14 mouse cellular contexts compared by ENCODE assay signal in genomic region chr5:3301535-3301934, GRCm38 (mm10). TPM values are rescaled to one million over a fixed set of nuclear protein-coding genes. Genes with fewer than 3 reads are reported as not detected.
DNase-seq lines count a peak whose midpoint lies in the region; ATAC-seq lines count a peak whose summit lies in the region.
"Had no signal": no experiment of that assay in that cellular context is flagged by ENCODE, and none has a peak within 500 bp of the region (broad histone marks: within the 10 kb centered on the region; RNA-seq: fewer than 3 reads in every experiment).

No protein-coding gene starts in this region.

- intact Hi-C loops in heart, postnatal 25 days (cut with DNase I): loop anchor here (10.0 kb wide), 1 partner anchor 57 kb away; no protein-coding TSS in a partner anchor

- DNase-seq in frontal cortex, postnatal 36 days (ENCODE audit: low spot score in 2 of 2): no peak
- peak; percentile 9 for DNase-seq in Muller cell, postnatal 12 days (ENCODE audit: inconsistent ontology term)
- DNase-seq in brain, adult 2 months (ENCODE audit: low read depth, low spot score): peak; percentile 8
- DNase-seq in heart, adult 9 months (ENCODE audit: low spot score in 2 of 2): no peak
- no peak for DNase-seq in kidney, postnatal 10 days
- DNase-seq in heart, postnatal 25 days (ENCODE audit: low spot score): no peak
- DNase-seq: cerebellum, adult 8-10 months; cerebellum, postnatal 14 days; embryo, embryonic 11 days; gastrocnemius, postnatal 14 days; kidney, adult 11 months had no signal

- ATAC-seq in frontal cortex, adult (ENCODE audit: low TSS enrichment): peak; percentile 64; the same call in 1 of the 2 replicates
- ATAC-seq: forebrain, embryonic 15.5 days; hindbrain, postnatal 0 days had no signal

RNA-seq across cellular contexts. Expression of gene Cdk6, which starts 39.8 kb away (rescaled TPM):
- total RNA-seq in heart, postnatal 25 days (2021): 10 to 100 TPM; 12.1 to 15.2 TPM

Comparison
In these comparisons a context has a peak if more than half of its experiments do, and no peak if none do; other contexts are left out.
1. DNase-seq: peak in Muller cell, postnatal 12 days (single experiment) and brain, adult 2 months (single experiment); none in frontal cortex, postnatal 36 days (0 of 2), heart, adult 9 months (0 of 2), kidney, postnatal 10 days (single experiment) and heart, postnatal 25 days (single experiment).